Mouse (Mus musculus) fibroblast of lung, adult 2 months (primary cell): Measurements from ENCODE around the gene Xpc.

Experiments
- DNase-seq: peaks from one replicate; pipeline ENCODE4 v3.0.0-alpha.2; 2011; ENCODE audit warnings: low read depth

Xpc gene

GRCm38 (mm10) chr6:91525544-91525943 lies 9.9 kb upstream of the Xpc start:
- no peak for DNase-seq

DNA sequence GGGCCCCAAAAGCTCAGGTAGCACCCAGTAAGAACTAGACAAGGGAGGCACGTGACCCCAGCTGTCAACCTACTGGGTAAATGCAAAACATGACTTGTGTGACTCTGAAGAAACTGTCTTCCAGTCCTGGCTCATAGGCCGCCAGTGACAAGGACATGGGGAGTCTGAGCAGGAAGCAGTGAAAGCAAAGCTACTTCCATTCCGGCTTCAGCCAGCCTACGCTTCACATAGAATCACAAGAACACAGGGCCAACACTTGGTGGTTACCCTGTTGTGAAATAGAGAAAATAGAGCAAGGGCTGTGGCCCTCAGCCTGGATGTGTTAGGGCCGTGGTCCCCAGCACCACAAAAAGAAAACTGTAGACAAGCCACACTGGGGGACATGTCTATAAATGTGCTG lies 7.1 kb upstream of the Xpc start:
- DNase-seq = no peak

GRCm38 (mm10) chr6:91518454-91519020 lies 2.8 kb upstream of the Xpc start:
- DNase-seq = no peak

DNA sequence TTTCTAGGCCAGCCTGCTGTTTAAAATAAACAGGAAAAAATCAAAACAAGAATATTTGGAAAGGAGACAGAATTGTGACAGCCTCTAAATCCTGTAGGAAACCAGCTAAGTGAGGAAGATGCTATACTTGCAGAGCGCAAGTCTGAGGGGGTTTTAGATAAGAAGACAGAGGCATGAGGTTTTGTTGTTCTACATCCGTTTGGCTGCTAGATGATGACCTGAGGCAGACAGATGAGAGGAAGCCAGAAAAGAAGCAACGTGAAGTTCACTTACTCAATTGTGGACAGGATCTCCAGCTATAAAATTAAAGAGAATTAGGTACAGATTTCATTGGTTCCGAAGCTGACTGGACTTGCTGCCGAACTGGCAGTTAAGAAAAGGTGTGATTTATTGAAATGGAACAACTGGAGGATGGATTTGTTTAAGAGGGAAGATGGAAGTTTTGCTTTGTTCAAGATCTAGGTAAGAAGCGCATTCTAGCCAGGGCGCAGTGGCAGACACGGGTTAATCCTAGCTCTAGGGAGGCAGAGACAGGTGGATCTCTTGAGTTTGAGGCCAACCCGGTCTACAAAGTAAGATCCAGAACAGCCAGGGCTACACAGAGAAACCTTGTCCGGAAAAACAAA lies 838 bp downstream of the Xpc start:
- no peak for DNase-seq

GRCm38 (mm10) chr6:91514135-91514534 lies 1.6 kb downstream of the Xpc start:
- no peak for DNase-seq

- no peak for DNase-seq
Observed at GRCm38 (mm10) chr6:91510211-91510610, 5.5 kb downstream of the Xpc start.

DNA sequence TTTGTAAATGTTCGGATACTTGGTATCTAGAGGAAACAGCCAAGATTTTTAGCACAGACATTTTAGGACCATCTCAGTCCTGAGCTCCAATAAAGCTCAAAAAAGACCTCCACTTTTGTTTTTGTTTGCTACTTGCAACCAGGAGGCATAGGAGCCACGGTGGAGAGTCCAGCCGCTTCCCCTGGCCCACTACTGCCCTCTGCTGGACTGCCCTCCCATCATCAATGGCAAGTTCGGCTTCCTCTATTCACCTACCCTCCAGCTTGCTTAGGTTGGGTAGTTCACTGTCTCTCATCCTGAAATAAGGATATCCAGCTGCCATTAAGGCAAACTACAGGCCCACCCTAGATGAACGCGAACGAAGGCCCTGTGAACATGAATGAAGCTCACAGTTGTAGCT lies 6.4 kb downstream of the Xpc start:
- DNase-seq = no peak

DNA sequence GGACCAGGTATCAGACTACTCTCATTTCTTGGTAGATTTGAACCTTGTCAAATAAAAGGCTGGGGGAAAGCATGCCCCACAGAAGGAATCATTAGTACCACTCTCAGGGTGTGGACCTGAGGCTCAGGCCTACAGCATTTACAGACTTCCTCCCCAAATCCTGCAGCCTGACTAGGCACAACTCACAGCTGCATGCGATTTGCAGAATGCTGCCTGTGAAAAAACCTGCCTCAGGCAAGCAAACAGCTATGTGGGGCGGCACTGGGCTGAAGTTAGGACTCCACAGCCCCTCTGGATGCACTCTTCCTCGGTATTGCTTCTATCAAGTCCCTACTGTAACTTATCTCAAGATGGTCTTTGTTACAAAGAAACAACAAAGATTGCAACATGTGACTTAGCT lies 7.6 kb downstream of the Xpc start:
- no peak for DNase-seq

DNA sequence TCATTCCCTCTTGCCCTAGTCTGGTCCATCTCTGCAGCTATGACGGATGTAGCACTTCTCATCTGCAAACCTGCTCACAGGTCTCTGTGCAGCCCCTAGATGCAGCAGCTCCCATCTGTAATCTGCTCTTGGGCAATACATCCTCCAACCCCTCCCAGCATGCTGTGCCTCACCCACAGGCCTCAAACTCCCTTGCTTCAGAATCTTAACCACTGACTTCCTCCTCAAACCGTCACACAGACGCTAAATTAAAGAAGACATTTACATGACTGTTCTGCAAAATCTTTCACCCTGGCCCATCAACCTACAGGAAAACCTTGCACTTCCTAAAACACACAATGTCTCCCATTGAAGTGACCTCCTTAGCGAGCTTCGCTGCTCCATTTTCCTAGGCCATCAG lies 9.7 kb downstream of the Xpc start:
- no peak for DNase-seq

DNA sequence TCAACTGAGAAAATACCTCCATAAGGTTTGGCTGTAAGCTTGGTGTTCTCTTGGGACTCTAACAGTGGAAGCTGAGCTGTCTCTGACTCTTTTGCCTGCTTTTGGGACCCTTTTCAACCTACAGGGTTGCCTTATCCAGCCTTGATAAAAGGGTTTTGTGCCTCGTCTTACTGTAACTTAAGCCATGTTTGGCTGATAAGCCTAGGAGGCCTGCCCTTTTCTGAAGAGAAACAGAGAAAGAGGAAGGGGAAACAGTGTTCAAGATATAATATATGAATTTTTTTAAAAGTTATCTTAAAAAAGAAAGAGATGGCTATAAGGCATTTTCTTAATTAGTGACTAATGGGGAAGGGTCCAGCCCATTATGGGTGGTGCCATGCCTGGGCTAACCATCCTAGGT lies 12.4 kb downstream of the Xpc start:
- no peak for DNase-seq

GRCm38 (mm10) chr6:91494526-91494925 lies 21.2 kb downstream of the Xpc start:
- no peak for DNase-seq

DNA sequence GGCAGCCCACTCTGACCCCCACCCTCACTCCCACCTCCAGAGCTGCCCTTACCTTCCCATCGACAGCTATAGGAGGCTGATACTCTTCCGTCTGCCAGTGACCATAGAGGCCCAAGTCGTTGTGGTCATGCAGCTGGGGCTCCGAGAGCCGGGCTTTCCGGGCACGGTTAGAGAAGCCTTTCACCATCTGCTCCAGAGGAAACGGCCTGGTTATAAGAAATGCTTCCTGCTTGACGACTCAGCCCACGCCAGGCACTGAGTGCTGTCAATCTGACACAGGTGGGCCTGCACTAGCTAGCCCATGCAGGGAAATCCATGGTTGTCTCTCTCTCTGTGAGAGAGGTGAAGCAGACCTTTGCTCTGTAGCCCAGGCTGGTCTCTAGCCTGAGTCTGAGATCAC lies 22.6 kb downstream of the Xpc start:
- no peak for DNase-seq

GRCm38 (mm10) chr6:91491004-91491403 lies 24.7 kb downstream of the Xpc start:
- no peak for DNase-seq

GRCm38 (mm10) chr6:91489872-91490271 lies 25.8 kb downstream of the Xpc start:
- no peak for DNase-seq

- DNase-seq = peak; percentile 87
Observed at GRCm38 (mm10) chr6:91488496-91489212, 27.0 kb downstream of the Xpc start.

DNA sequence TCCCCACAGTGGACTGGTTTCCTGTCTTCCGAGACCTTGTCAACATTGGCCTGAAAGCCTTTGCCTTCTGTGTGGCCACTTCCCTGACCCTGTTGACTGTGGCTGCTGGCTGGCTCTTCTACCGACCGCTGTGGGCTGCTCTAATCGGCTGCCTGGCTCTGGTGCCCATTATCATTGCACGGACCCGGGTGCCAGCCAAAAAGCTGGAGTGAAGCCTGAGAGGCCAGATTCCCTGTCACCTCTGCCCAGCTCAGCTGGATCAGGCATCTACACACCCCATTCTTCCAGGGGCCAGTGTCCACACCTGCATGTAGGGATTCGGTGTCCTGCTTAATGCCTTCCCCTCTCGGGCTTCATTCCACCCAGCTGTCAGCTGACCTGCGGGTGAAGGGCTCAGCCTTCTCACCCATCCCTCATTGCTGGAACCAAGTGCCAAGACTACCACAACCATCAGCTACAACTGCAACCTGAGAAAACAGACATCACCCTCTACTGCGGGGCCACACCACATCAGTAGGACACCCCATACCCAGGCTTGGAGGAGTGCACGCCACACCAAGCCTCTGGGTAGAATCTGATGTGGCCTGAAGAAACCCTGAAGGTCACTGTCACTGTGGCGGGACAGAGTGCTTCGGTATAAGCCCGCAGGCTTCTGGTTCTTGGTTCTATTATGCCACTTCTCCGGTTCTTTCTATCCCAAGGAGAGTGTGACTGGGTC lies 28.8 kb downstream of the Xpc start:
- DNase-seq = no peak

DNA sequence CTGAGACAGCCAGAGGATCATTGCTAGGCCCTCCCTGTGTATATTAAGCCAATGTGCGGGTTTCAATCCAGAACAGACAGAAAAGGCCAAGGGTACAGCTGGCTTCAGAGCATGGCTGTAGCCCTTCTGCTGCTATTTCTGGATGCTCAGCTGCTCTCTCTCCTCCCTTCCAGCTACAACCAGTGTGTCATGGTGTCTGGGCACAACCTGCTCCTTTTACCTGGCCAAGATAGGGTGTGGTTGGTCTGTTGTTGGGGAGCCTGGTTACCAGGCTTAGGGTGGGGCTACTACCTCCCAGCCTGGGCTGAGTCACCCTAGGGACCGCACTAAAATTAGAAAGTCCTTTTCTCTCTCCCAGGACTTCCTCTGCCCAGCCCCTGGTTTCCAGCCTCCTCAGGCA lies 32.3 kb downstream of the Xpc start:
- DNase-seq = no peak

GRCm38 (mm10) chr6:91476541-91476940 lies 39.1 kb downstream of the Xpc start:
- DNase-seq = no peak

DNA sequence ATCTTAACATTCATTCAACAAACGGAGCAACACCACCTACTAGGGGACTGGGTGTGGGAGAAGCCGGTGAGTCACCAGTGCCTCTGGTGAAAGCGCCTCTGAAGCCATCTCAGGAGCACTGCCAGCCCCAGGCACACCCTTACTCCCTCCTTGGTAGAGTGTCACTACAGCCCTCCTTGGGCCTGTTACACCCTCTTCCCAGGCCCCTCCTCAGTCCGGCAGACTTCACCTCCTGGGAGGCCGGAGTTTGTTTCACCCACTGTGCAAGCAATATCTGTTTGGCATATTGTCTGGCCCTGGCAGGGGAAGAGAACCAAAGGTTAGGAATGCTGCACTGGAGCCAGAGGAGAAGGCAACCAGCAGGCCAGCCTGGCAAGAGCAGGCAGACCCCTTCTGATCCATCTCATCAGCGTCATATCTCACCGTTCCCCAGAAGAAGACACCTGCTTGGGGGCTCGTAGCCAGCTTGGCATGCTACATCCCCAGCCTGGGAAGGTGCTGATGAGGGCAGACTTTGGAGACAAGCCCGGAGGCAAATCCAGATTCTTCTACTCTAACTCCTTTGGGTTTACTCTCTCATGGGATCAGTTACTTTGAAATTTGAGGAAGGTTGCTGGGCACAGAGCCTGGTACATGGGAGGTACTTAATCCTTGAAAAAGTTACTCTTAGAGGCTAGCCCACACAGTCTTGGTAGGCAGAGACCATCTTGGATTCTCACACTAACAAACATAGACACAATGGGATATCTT lies 41.1 kb downstream of the Xpc start:
- peak; percentile 59 for DNase-seq

DNA sequence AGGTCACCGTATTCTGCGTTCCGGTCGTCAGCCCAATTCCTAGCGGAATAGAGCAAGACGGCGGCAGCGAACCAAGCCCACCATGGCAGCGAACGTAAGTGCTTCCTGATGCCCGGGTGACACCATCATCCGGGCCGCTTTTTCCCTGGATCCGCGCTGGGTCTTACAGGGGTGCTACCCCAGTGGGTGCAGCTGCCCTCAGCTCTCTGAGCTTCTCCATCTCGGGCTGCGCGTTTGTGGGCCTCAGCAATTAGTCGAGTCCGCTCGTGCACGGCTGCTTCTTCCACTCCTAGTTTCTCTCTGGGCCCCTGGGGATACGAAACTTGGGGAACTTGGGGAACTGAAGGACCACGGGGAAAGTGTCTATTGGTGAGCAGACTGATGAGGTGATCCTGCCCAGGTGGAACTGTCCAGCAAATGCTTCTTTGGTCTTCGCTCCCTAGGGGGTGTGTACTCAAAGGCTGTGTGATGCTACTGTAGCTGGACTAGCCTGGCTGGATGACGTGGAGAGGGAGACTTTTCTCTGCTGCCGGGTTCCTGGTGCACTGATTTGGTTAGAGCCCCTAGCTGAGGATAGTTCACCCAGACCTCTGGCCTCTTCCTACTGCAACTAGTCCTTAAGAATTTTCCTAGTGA lies 41.8 kb downstream of the Xpc start:
- DNase-seq = no peak

GRCm38 (mm10) chr6:91472868-91473804 lies 42.6 kb downstream of the Xpc start, which contains the start of the genes Chchd4 and Tmem43:
Gene Chchd4, minus strand, starts transcription at chr6:91473546.
Gene Tmem43, plus strand, starts transcription at chr6:91473703.
- peak; percentile 99 for DNase-seq
